Mouse (Mus musculus) frontal cortex, postnatal 14 days (tissue): ENCODE data around the gene Fam178b.
"Not testable (repeated sequence)": the region's sequence is repeated elsewhere in the genome, so short reads cannot be mapped to it uniquely, and the experiment has no call there.

Source experiments
- DNase-seq, 2 experiments: peaks; one replicate each; pipeline ENCODE4 v3.0.0; 2022; ENCODE audit warnings: low spot score in 2 of 2

The Fam178b gene

GRCm38 (mm10) chr1:36672648-36673350 is 10.2 kb downstream of the Fam178b start:
- DNase-seq = no peak

DNA sequence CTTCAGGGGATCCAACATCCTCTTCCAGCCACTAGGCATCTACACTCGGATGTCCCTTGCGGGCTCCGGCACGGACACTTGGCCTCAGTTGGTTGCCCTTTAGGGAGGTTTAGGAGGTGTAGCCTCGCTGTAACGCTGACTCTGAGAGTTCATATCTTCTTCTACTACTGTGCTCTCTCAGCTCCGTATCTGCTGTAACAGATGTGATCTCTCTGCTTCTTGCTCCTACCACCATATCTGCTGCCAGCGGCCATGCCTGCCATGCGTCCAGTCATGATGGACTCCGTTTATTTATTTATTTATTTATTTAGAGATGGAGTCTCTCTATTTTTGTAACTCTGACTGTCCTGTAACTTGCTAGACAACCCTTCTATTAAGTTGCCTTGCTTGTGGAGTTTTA is 11.7 kb downstream of the Fam178b start:
- no peak for DNase-seq

GRCm38 (mm10) chr1:36670256-36670655 is 12.7 kb downstream of the Fam178b start:
- no peak for DNase-seq

DNA sequence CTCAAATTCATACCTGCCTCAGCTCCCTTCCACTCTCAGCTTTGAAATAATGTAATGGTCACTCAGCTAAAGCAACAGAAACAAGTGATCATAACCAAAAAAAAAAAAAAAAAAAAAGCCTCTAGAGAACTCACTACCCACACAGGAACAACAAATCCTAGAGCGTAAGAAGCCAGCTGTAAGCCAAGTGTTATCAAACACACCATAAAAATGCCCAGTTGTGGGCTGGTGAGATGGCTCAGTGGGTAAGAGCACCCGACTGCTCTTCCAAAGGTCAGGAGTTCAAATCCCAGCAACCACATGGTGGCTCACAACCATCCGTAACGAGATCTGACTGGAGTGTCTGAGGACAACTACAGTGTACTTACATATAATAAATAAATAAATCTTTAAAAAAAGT is 15.0 kb downstream of the Fam178b start:
- DNase-seq = not testable (repeated sequence)

DNA sequence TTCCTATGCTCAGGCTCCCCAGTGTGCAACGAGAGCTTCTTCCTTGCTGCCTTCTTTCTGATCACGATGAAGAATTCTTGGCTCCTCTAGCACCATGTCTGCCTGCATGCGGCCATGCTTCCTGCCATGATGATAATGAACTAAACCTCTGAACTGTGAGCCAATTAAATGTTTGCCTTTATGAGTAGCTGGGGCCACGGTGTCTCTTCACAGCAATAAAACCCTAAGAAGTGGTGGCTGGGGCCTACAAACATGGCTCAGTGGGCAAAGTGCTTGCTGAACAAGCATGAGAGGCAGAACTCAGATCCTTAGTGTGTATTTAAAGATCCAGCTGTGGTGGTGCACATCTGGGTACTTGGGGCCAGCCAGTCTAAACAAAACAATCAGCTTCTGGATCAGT is 17.0 kb downstream of the Fam178b start:
- DNase-seq = no peak

GRCm38 (mm10) chr1:36665165-36665723 is 17.7 kb downstream of the Fam178b start:
- DNase-seq = no peak

- no peak for DNase-seq
These were observed 18.5 kb downstream of the Fam178b start for GRCm38 (mm10) chr1:36664457-36664856.

DNA sequence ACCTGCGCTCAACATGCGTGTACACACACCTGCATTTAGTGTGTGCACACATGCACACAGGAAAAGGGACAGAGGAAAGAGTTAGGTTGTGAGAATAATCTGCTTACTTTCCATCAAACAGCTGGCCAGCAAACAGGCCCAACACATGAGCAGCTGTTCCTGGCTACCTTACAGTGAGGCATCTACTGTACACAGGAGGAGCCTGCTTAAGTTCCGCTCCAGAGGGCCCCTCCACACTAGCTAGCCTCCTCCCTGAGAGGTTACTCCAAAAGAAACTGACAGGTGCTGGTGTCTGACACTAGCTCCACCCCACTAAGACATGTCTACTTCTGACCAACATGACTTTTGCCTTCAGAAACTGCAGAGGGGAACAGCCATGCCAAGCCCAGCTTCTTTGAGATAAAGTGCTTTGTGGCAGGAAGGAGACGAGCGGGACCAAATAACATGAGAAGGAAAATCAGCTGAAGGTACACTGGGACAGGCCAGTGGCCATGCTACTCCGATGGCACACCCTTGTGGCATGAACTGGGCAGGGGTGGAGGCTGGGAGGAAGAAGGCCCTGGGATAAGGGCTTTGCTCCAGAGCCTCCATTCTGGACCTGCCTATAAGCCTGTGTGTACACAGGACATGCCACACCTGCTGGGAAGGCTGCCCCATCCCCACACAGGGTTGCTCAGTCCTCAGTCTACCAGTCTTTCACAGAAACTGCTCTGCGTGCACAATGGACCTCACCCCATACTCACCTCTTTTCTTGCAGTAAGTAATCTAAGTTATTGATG is 24.2 kb downstream of the Fam178b start:
- DNase-seq = no peak

GRCm38 (mm10) chr1:36657658-36658415 is 25.1 kb downstream of the Fam178b start:
- no peak for DNase-seq

DNA sequence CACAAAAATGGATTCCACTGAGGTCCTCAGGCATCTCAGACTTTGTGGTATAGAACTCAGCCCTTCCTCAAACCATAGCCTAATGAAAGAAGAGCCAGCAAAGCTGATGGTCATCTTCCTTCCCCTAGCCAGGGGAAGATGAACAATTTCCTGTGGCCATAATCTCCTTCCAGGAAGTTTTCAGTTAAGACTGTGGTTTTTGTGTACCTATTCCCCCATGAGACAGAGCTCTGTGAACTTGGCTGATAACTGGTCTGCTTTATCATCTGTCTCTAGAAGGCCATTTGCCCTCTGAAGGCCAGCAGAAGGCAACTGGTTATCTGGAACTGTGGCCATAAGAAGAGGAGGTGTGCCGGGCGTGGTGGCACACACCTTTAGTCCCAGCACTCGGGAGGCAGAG is 26.8 kb downstream of the Fam178b start:
- no peak for DNase-seq

DNA sequence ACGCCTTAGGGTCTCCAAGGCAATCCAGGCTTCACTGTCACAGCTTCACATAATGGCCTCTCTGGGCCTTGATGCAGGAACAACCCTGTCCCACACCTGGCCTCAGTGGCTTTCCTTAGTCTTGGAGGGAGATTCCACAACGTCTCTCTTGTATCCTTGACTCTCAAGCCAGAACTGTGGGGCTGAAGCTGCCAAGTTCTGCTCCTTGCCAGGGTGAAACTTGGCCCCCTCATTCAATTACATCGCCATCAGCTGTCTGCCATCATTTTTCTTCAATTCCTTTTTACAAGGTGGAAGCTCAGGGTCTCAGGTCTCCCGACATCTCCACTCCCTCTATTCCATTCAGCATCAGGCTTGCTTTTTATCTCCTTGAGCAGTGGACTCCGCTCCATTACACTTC is 27.9 kb downstream of the Fam178b start:
- DNase-seq = no peak

DNA sequence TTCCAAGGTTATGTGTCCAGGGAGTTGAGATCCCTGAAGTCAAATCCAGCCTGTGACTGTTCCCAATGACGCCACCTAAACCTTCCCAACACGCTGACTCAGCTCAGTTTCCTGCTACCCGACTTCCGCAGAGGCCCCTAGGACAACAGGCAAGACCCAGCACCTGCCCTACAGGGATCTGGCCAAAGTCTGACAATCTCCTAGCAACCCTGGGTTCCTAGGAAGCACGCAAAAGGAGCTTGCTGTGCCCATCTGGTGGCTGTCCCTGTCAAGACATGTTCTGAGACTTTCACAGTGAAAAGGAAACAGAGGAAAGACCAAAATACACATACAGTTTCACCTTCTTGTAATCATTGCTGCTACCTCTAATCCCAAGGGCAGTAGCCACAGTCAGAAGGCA is 35.4 kb downstream of the Fam178b start:
- no peak for DNase-seq

GRCm38 (mm10) chr1:36646285-36646684 is 36.7 kb downstream of the Fam178b start:
- no peak for DNase-seq

DNA sequence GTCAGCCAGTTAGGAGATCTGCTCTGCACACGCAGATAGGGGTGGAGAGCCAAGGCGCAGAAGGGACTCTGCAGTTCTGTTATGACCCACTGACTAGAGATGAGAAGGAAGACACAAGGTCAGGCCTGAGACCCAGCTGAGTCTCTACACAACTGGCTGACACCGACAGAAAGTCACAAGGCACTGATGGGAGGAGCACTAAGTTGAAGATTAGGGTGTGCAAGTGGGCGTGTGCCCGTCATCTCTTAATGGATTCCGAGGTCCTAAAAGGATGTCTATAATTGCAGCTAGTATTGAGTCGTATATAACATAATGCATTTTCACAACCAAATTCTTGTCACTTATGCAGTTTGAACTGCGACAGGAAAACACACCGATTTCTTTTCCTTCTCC is 38.4 kb downstream of the Fam178b start:
- no peak for DNase-seq

- DNase-seq = no peak
These were observed 38.9 kb downstream of the Fam178b start for GRCm38 (mm10) chr1:36643957-36644614.

- DNase-seq = no peak
These were observed 47.0 kb downstream of the Fam178b start for GRCm38 (mm10) chr1:36635826-36636485.

GRCm38 (mm10) chr1:36634940-36635339 is 48.0 kb downstream of the Fam178b start:
- DNase-seq = peak in 1 of 2 experiments; percentile 61

- no peak for DNase-seq
These were observed 49.1 kb downstream of the Fam178b start for GRCm38 (mm10) chr1:36633920-36634319.

DNA sequence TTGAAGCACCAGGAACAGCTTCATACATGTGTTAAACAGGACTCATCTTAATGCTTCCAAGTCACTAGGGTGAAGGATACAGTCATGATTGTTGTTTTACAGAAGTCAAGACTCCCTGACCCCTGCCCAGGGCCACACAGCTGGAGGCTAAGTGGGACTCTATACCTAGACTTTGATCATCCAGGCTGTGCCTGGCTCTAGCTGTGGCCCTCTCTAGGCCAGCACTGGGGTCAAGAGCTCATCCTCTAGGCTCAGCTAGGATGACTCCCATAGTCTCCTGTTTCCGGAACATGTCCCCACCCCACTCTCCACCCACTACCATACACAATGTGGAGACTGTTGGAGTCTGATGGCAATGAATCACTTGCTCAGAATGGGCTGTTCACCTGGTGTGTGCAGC is 50.1 kb downstream of the Fam178b start:
- DNase-seq = no peak

DNA sequence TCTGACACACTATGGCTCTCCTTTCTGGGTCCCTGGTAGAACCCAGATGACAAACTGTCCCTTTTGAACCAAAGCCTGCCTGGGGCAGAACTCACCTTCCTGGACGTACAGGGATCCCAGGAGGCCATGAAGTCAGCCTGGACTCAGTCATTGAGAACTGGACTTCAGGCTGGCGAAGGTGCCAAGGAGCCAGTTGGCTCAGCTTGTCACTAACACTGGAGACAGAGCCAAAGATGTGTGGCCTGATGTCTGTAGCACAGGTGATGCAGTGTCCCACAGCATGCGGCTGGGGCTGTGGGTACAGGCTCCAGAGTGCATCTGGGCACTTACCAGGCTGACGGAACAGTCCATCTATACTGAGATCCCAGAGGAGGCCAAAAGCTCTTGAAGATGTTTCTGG is 50.9 kb downstream of the Fam178b start:
- no peak for DNase-seq

DNA sequence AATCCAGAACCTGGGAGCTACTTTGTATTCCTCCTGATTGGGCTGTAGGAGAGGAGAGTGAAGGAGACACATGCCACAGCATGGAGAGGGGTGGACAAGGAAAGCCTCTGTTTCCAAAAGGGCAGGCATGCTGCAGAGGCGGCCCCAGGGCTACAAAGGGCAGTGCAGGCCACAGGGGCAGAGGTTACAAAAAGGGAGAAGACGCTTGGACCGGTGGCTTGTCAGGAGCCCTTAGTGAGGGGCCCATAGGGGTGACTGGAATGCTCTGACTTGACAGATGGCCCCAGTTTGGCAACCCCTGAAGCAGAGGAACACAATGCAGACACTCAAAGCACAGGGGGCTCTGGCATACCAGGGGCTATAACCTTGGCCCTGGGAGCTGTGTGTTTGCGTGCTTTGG is 51.6 kb downstream of the Fam178b start:
- DNase-seq = no peak
